ENCODE assay signal across 8 mouse cellular contexts in the genomic region with DNA sequence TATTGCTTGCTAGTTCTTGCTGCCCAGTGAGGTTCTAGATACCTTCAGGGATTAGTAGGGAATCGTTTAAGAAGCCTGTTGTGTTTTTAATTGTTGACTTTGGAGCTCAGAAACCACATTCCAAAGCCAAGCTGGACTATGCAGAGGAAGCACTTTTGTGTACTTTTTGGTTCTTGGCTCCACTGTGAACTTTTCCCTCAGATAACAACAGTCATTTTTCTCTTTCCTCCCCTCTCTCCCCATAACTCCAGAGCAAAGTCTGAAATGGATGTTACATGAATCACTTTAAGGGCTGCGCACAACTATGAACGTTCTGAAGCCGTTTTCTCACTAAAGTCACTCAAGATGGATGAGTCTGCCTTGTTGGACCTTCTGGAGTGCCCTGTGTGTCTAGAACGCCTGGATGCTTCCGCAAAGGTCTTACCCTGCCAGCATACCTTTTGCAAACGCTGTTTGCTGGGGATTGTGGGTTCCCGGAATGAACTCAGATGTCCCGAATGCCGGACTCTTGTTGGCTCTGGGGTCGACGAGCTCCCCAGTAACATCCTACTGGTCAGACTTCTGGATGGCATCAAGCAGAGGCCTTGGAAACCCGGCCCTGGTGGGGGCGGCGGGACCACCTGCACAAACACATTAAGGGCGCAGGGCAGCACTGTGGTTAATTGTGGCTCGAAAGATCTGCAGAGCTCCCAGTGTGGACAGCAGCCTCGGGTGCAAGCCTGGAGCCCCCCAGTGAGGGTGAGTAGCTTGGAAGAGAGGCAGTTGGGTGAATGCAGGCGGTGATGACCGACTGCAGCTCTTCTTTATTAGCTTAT. TPM values are rescaled to one million over a fixed set of nuclear protein-coding genes. Genes with fewer than 3 reads are reported as not detected.
DNase-seq lines count a peak whose midpoint lies in the region; ATAC-seq lines count a peak whose summit lies in the region.

No protein-coding gene starts in this region.

- peak; percentile 92 for DNase-seq in heart, adult 11 months
- no peak for DNase-seq in heart, postnatal 4 days
- peak; percentile 5 to 29 for DNase-seq in heart, adult 9 months (ENCODE audit: low spot score in 2 of 2)
- DNase-seq in midbrain, embryonic 14.5 days: peak; percentile 20
- no peak for DNase-seq in thymus, postnatal 0 days (ENCODE audit: low spot score)
- DNase-seq in spleen, postnatal 10 days (ENCODE audit: low spot score in 2 of 2): no peak
- DNase-seq in layer of hippocampus, adult 8-10 months (ENCODE audit: low spot score in 2 of 2): no peak

- peaks cover 12% of the 10 kb centered on the region for H3K36me3 ChIP-seq in kidney, embryonic 15.5 days
- no peaks in the 10 kb centered on the region for H3K36me3 ChIP-seq in midbrain, embryonic 14.5 days (ENCODE audit: control insufficient read depth, insufficient read depth, low read length)

- H3K27me3 ChIP-seq in kidney, embryonic 15.5 days: no peaks in the 10 kb centered on the region
- no peaks in the 10 kb centered on the region for H3K27me3 ChIP-seq in midbrain, embryonic 14.5 days (ENCODE audit: control insufficient read depth, insufficient read depth, low read length)

- peak overlapping the region; percentile 79 for H3K4me2 ChIP-seq in kidney, embryonic 15.5 days
- H3K4me2 ChIP-seq in midbrain, embryonic 14.5 days (ENCODE audit: low read length): peak overlapping the region; percentile 91

- peak overlapping the region; percentile 92 for H3K27ac ChIP-seq in kidney, embryonic 15.5 days
- H3K27ac ChIP-seq in midbrain, embryonic 14.5 days (replicated peaks; ENCODE audit: low read depth, low read length): 0 out of 2 replicates have a peak overlapping the region, but pooled peaks have one; percentile 22

- WGBS in kidney, embryonic 15.5 days: 21% methylated on average over 20 of the region's 20 CpGs
- WGBS in midbrain, embryonic 14.5 days: 46% methylated on average over 20 of the region's 20 CpGs

- no peaks in the 10 kb centered on the region for H3K9me3 ChIP-seq in kidney, embryonic 15.5 days (replicated peaks)
- H3K9me3 ChIP-seq in midbrain, embryonic 14.5 days (ENCODE audit: control insufficient read depth, low read length): no peaks in the 10 kb centered on the region

- ATAC-seq in kidney, embryonic 15.5 days (replicated peaks; ENCODE audit: low FRiP score): no peak
- no peak for ATAC-seq in midbrain, embryonic 14.5 days (ENCODE audit: low FRiP score, low TSS enrichment)

- H3K4me3 ChIP-seq in kidney, embryonic 15.5 days (replicated peaks): peak overlapping the region; percentile 87
- H3K4me3 ChIP-seq in midbrain, embryonic 14.5 days (replicated peaks; ENCODE audit: low read depth, low read length): peak overlapping the region; percentile 82

- peak overlapping the region; percentile 83 for H3K9ac ChIP-seq in kidney, embryonic 15.5 days
- peak overlapping the region; percentile 81 for H3K9ac ChIP-seq in midbrain, embryonic 14.5 days (replicated peaks; ENCODE audit: low read length)

- peaks cover 55% of the 10 kb centered on the region for H3K4me1 ChIP-seq in kidney, embryonic 15.5 days
- peaks cover 41% of the 10 kb centered on the region for H3K4me1 ChIP-seq in midbrain, embryonic 14.5 days (ENCODE audit: control insufficient read depth, insufficient read depth, low read length)

RNA-seq across cellular contexts. Expression of gene Sh3rf1, which starts 2.1 kb away (rescaled TPM):
- 10 to 100 TPM; 10.1 to 11.3 TPM for total RNA-seq in heart, postnatal 4 days (2021)
- 21.4 and 22.4 TPM in 2 replicates for polyA plus RNA-seq in kidney, embryonic 15.5 days (2015; fragmentation: Nextera tagmentation; extraction: Ambion mirVana)
- polyA plus RNA-seq in midbrain, embryonic 14.5 days (2014; fragmentation: Nextera tagmentation; extraction: Ambion mirVana): 32.2 and 38.4 TPM in 2 replicates
- 6.0 and 6.5 TPM in 2 replicates for polyA plus RNA-seq in thymus, postnatal 0 days (2015; fragmentation: Nextera tagmentation; extraction: Ambion mirVana)
- 10 to 100 TPM; 55.7 to 63.8 (median 58.6) TPM for total RNA-seq in layer of hippocampus, adult 8-10 months (2022)

Comparison
In these comparisons a context has a peak if more than half of its experiments do, and no peak if none do; other contexts are left out.
1. DNase-seq: peak in heart, adult 11 months (single experiment), heart, adult 9 months (2 of 2) and midbrain, embryonic 14.5 days (single experiment); none in heart, postnatal 4 days (single experiment), thymus, postnatal 0 days (single experiment), spleen, postnatal 10 days (0 of 2) and layer of hippocampus, adult 8-10 months (0 of 2).